Mouse (Mus musculus) embryonic facial prominence, embryonic 11.5 days (tissue): ENCODE measurements at regions not wholly inside any gene's neighbourhood (a gene's known extent, or its start where the extent isn't known, plus 50 kb on each side); places are given as distances from the start of the nearest gene placed in this dataset.

Experiments used
- ATAC-seq: fragments of 200-750 bp; cut with Nextera tagmentation; replicated peaks from 2 replicates; pipeline ENCODE4 v1.8.0; 2017; ENCODE audit warnings: low read depth; ENCODE audit not compliant: insufficient number of reproducible peaks, low FRiP score, low TSS enrichment
- DNase-seq: peaks from one replicate; pipeline ENCODE4 v3.0.0-alpha.2; 2015; ENCODE audit warnings: low spot score
- H3K27ac ChIP-seq: fragments of 300-500 bp; sonication (generic); replicated peaks from 2 replicates; pipeline ENCODE4 v1.5.1; 2014; ENCODE audit warnings: mild to moderate bottlenecking, low read depth, low read length, control low read depth
- H3K27me3 ChIP-seq: fragments of 300-500 bp; sonication (generic); 2 replicates; pipeline ENCODE4 v1.6.1; 2014; ENCODE audit warnings: mild to moderate bottlenecking, low read length, moderate library complexity, mixed read lengths; ENCODE audit not compliant: control insufficient read depth, insufficient read depth
- H3K36me3 ChIP-seq: fragments of 300-500 bp; sonication (generic); replicated peaks from 2 replicates; pipeline ENCODE4 v1.6.1; 2014; ENCODE audit warnings: low read depth, mild to moderate bottlenecking, low read length, moderate library complexity, mixed read lengths; ENCODE audit not compliant: control insufficient read depth, insufficient read depth
- H3K4me1 ChIP-seq: fragments of 300-500 bp; sonication (generic); 2 replicates; pipeline ENCODE4 v1.6.1; 2014; ENCODE audit warnings: low read length, mixed read lengths; ENCODE audit not compliant: control insufficient read depth, insufficient read depth
- H3K4me2 ChIP-seq: fragments of 300-500 bp; sonication (generic); 2 replicates; pipeline ENCODE4 v1.6.1; 2014; ENCODE audit warnings: low read depth, mild to moderate bottlenecking, control low read depth, low read length, moderate library complexity
- H3K4me3 ChIP-seq: fragments of 300-500 bp; sonication (generic); 2 replicates; pipeline ENCODE4 v1.5.1; 2014; ENCODE audit warnings: low read depth, low read length, control low read depth
- H3K9ac ChIP-seq: fragments of 300-500 bp; sonication (generic); replicated peaks from 2 replicates; pipeline ENCODE4 v1.6.1; 2014; ENCODE audit warnings: mild to moderate bottlenecking, control low read depth, low read length
- H3K9me3 ChIP-seq: fragments of 300-500 bp; sonication (generic); replicated peaks from 2 replicates; pipeline ENCODE4 v1.6.1; 2016; ENCODE audit warnings: mild to moderate bottlenecking, low read length, inconsistent platforms, mixed read lengths; ENCODE audit not compliant: control insufficient read depth
- WGBS: fragments of 180-500 bp; shearing (Covaris S2); extraction: QIAGEN DNeasy Blood & Tissue Kit; methylation state at CpG from one replicate; pipeline ENCODE4 v1.1.7; 2014; 5-methylcytosine and 5-hydroxymethylcytosine counted together

DNA sequence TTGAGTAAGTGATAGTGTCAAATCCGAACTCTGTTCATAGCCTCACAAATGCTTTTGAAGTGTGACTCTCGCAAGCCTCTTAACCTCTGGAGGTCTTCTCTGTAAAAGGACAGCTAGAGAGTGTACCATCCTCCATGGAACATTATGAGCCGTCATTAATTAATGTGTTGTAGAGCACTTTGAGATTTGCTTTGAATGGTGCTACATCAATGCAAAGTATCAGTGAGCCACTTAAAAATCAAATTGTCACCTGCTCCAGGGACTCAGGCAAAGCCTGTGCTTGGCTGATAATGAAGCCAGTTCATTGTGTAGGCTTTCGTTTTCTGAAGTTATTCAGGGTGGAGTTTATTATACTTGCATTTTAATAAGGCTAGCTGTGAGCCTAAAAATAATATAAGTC is 801.8 kb upstream of the B3galt2 start:
- no peak overlapping the region for H3K4me2 ChIP-seq
- WGBS: 76% methylated on average over 4 of the region's 4 CpGs
- H3K36me3 ChIP-seq: no peaks in the 10 kb centered on the region
- DNase-seq (no peak), ATAC-seq (no peak)
- H3K9me3 ChIP-seq: no peaks in the 10 kb centered on the region
- no peaks in the 10 kb centered on the region for H3K27me3 ChIP-seq
- no peaks in the 10 kb centered on the region for H3K4me1 ChIP-seq
- no peak overlapping the region for H3K9ac ChIP-seq
- no peak overlapping the region for H3K27ac ChIP-seq
- H3K4me3 ChIP-seq: no peak overlapping the region

DNA sequence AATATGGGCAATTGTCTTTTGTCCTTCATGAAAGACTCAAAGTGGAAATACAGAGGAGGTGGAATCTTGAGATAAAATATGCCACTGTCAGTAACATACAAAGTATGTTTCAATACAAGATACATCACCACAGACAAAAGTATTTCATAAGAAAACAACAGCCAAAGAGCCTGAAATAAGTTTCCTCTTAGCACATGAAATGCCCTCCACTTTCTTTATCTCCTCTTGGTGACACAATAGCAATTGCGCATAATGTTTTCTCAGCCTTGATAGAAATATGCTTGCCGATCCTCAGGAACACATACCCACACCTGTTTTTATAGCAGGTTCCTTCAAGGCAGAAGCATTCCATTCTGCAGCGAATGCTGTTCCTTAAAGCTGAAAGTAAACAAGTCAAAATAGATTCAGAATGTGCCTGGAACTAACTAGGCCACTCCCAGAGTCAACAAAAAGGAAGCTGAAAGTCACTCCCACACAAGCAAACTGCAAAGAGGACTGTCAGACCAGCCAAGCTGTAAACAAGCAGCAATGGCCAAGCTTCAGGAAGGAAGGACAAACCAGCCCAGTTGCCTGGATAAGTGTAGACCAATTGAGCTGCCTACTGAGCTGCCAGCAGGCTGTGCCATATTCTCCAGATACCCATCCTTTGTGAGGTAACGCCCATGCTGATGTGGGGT is 773.3 kb upstream of the B3galt2 start:
- ATAC-seq (no peak), DNase-seq (no peak)
- H3K4me3 ChIP-seq: no peak overlapping the region
- no peak overlapping the region for H3K9ac ChIP-seq
- no peaks in the 10 kb centered on the region for H3K9me3 ChIP-seq
- H3K27ac ChIP-seq: no peak overlapping the region
- H3K27me3 ChIP-seq: no peaks in the 10 kb centered on the region
- no peaks in the 10 kb centered on the region for H3K36me3 ChIP-seq
- no peak overlapping the region for H3K4me2 ChIP-seq
- no peaks in the 10 kb centered on the region for H3K4me1 ChIP-seq
- WGBS: 80% methylated on average over 4 of the region's 4 CpGs

DNA sequence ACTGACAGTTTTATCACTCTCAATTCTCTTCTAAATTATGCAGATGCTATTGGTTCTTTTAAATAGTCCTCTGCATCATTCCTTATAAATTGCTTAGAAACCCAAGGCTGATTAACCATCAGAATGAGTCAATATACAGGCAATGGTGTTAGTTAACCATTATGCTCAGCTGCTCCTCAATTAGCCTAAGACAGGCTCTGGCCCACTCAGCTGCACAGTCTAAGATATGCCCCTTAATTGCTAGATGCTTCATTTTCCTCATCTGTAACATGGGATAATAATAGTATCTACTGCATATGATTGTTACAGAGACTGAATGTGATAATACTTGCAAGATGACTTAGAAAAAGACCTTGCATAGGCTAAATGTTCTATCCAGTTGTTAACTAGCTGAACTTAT is 748.6 kb upstream of the B3galt2 start:
- Histone ChIP-seq H3K4me3 (no peak overlapping the region), H3K4me2 (no peak overlapping the region), H3K27me3 (no peaks in the 10 kb centered on the region), H3K36me3 (no peaks in the 10 kb centered on the region), H3K9me3 (no peaks in the 10 kb centered on the region), H3K4me1 (no peaks in the 10 kb centered on the region), H3K27ac (no peak overlapping the region), H3K9ac (no peak overlapping the region)
- no peak for DNase-seq
- no peak for ATAC-seq

DNA sequence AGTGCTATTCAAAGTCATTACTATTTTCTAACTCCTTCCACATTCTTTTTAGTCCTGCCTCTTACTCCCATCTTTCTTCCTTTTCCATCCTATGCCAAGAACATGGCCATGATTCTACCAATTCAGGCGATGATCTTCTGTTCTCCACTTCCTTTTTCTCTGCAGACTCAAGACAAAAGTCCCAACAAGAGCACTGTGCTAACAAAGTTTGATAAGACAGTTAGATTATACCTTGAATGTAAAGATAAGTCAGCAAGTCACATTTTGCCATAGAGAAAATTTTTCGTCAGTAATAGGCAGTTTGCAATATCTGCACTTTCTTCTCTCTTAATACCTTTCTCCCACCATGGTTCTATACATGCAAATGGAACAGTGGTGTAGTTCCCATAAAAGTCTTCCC is 747.3 kb upstream of the B3galt2 start:
- Histone ChIP-seq H3K9ac (no peak overlapping the region), H3K36me3 (no peaks in the 10 kb centered on the region), H3K27ac (no peak overlapping the region), H3K27me3 (no peaks in the 10 kb centered on the region), H3K4me2 (no peak overlapping the region), H3K9me3 (no peaks in the 10 kb centered on the region), H3K4me1 (no peaks in the 10 kb centered on the region), H3K4me3 (no peak overlapping the region)
- ATAC-seq (no peak), DNase-seq (no peak)
- WGBS: 89% methylated on average over 2 of the region's 2 CpGs

DNA sequence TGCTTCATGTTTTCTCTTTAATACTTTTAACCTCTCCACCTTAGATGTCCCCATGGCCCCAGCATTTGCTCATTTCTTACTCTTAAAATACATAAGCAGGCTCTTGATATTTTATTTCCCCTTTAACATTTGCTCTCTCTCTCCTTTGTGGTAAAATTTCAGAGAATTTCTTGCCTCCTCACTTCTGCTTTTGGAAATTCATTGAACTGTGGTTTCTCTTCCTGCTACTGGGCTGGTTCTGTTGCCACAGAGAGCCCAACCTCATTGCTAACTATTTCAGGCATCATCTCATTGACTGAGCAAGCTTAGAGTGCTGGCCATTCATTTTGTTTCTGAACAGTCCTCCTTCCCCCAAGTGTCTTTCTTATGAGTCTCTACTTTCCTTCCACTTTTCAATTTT is 746.3 kb upstream of the B3galt2 start:
- Histone ChIP-seq H3K9ac (no peak overlapping the region), H3K4me2 (no peak overlapping the region), H3K4me1 (no peaks in the 10 kb centered on the region), H3K27me3 (no peaks in the 10 kb centered on the region), H3K27ac (no peak overlapping the region), H3K36me3 (no peaks in the 10 kb centered on the region), H3K9me3 (no peaks in the 10 kb centered on the region), H3K4me3 (no peak overlapping the region)
- DNase-seq (no peak), ATAC-seq (no peak)

DNA sequence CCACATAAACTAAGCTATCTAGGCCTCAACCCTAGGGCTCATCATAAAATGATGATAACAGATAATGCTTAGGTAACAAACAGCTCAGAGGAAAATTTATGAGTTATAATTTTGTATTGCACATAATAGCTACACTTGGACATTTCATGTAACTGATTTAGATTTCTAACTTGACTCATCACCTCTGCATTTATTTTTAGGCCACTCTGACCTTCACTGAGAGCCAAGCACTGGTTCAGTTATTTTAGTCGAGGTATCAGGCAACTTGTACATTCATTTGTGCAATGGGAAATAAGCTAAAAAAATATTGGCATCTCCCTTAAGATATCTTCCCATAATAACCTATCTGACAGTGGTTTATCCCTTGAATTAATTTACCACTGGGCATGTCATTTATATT is 745.4 kb upstream of the B3galt2 start:
- H3K4me2 ChIP-seq: no peak overlapping the region
- no peak overlapping the region for H3K9ac ChIP-seq
- DNase-seq (no peak), ATAC-seq (no peak)
- no peaks in the 10 kb centered on the region for H3K9me3 ChIP-seq
- H3K36me3 ChIP-seq: no peaks in the 10 kb centered on the region
- no peaks in the 10 kb centered on the region for H3K4me1 ChIP-seq
- H3K4me3 ChIP-seq: no peak overlapping the region
- H3K27me3 ChIP-seq: no peaks in the 10 kb centered on the region
- H3K27ac ChIP-seq: no peak overlapping the region
- WGBS: 74% methylated on average over 1 of the region's 1 CpGs

DNA sequence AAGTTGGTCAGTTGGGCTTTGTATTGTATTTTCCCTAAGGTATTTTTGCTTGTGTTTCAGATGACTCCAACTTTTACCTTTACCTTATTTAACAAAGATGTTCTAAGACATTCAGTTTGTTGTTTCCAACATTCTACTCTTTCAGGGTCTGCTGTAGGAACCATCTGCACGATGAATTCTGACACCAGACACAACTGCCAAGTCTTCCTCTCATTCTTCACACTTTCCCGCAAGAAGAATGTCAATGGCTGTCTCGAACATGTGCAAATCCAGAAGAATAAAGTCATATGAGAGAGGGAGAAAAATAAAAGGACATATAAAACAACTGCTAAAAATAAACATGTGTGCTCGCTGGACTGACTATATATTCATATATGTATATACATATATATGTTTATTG is 730.6 kb upstream of the B3galt2 start:
- Histone ChIP-seq H3K4me2 (no peak overlapping the region), H3K36me3 (no peaks in the 10 kb centered on the region), H3K9ac (no peak overlapping the region), H3K27me3 (no peaks in the 10 kb centered on the region), H3K9me3 (no peaks in the 10 kb centered on the region), H3K27ac (no peak overlapping the region), H3K4me1 (no peaks in the 10 kb centered on the region), H3K4me3 (no peak overlapping the region)
- ATAC-seq (no peak), DNase-seq (no peak)
- WGBS: 88% methylated on average over 4 of the region's 4 CpGs

DNA sequence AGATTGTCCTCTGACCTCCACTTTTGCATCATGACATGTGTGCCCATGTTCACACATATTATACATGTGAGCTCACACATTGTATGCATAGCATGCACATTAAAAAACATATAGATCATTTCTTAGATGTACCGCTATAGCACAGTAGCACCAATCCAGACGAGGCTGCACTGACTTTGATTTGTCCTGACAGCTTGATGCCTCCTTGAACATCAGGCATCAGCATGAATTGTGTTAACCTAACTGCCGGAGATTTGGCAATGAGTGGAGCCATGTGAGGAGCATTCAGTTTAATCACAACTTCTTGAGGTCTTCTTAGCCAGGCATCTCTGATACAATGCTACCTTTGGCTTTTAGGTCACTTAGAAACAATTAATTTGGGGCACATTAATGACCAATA is 683.8 kb upstream of the B3galt2 start:
- no peaks in the 10 kb centered on the region for H3K4me1 ChIP-seq
- DNase-seq: no peak
- H3K4me2 ChIP-seq: no peak overlapping the region
- H3K27me3 ChIP-seq: no peaks in the 10 kb centered on the region
- H3K27ac ChIP-seq: no peak overlapping the region
- H3K9me3 ChIP-seq: no peaks in the 10 kb centered on the region
- H3K36me3 ChIP-seq: no peaks in the 10 kb centered on the region
- no peak for ATAC-seq
- 82% methylated on average over 3 of the region's 3 CpGs for WGBS
- H3K4me3 ChIP-seq: no peak overlapping the region
- H3K9ac ChIP-seq: no peak overlapping the region
